Mouse (Mus musculus): Measurements from ENCODE around the gene Slfn14. TPM values are rescaled to one million over a fixed set of nuclear protein-coding genes. Genes with fewer than 3 reads are reported as not detected.

Gene Slfn14
- polyA plus RNA-seq, 1 experiment from 2014 or later, result not detected

GRCm38 (mm10) chr11:83302526-83303251 lies 16.2 kb upstream of the Slfn14 start, which contains the start of gene Pex12:
TSS of gene Pex12 (minus strand) at chr11:83302586.
- Histone ChIP-seq H3K4me1 (ENCODE audit: control insufficient read depth, insufficient read depth, low read depth, low read length) (peaks cover 35% of the 10 kb centered on the region), H3K9me3 (ENCODE audit: control insufficient read depth, low read length) (no peaks in the 10 kb centered on the region), H3K27ac (ENCODE audit: low read depth, low read length) (peak within 1 kb of the TSS; percentile 95), H3K9ac (ENCODE audit: low read depth, low read length) (peak within 1 kb of the TSS; percentile 86), H3K4me3 (ENCODE audit: low read length) (peak within 1 kb of the TSS; percentile 69), H3K4me2 (ENCODE audit: low read length) (peak within 1 kb of the TSS; percentile 80), H3K36me3 (ENCODE audit: control insufficient read depth, insufficient read depth, low read length) (no peaks in the 10 kb centered on the region), H3K27me3 (replicated peaks; ENCODE audit: control insufficient read depth, insufficient read depth, low read length) (no peaks in the 10 kb centered on the region)
- peak; percentile 83 for ATAC-seq
- under 1% methylated on average over 51 of the region's 51 CpGs for WGBS

GRCm38 (mm10) chr11:83302124-83302523 lies 15.6 kb upstream of the Slfn14 start:
- WGBS, result 10% methylated on average over 10 of the region's 10 CpGs

GRCm38 (mm10) chr11:83301431-83301831 lies 14.9 kb upstream of the Slfn14 start:
- Histone ChIP-seq H3K36me3 (ENCODE audit: control insufficient read depth, insufficient read depth, low read length) (0 out of 2 replicates have a peak, but pooled peaks cover 2% of the 10 kb centered on the region), H3K27ac (ENCODE audit: low read depth, low read length) (no peak overlapping the region), H3K4me3 (ENCODE audit: low read length) (no peak overlapping the region), H3K27me3 (replicated peaks; ENCODE audit: control insufficient read depth, insufficient read depth, low read length) (no peaks in the 10 kb centered on the region), H3K9me3 (ENCODE audit: control insufficient read depth, low read length) (no peaks in the 10 kb centered on the region), H3K9ac (ENCODE audit: low read depth, low read length) (no peak overlapping the region), H3K4me1 (ENCODE audit: control insufficient read depth, insufficient read depth, low read depth, low read length) (peaks cover 45% of the 10 kb centered on the region), H3K4me2 (ENCODE audit: low read length) (no peak overlapping the region)
- 61% methylated on average over 2 of the region's 2 CpGs for WGBS
- ATAC-seq, result no peak

More at GRCm38 (mm10) chr11:83302124-83302523, 15.6 kb upstream of the Slfn14 start:
- Histone ChIP-seq H3K27ac (ENCODE audit: low read depth, low read length) (peak overlapping the region; percentile 95), H3K27me3 (replicated peaks; ENCODE audit: control insufficient read depth, insufficient read depth, low read length) (no peaks in the 10 kb centered on the region), H3K36me3 (ENCODE audit: control insufficient read depth, insufficient read depth, low read length) (no peaks in the 10 kb centered on the region), H3K4me3 (ENCODE audit: low read length) (peak overlapping the region; percentile 69), H3K9me3 (ENCODE audit: control insufficient read depth, low read length) (no peaks in the 10 kb centered on the region), H3K4me1 (ENCODE audit: control insufficient read depth, insufficient read depth, low read depth, low read length) (peaks cover 40% of the 10 kb centered on the region), H3K9ac (ENCODE audit: low read depth, low read length) (peak overlapping the region; percentile 86), H3K4me2 (ENCODE audit: low read length) (peak overlapping the region; percentile 80)
- ATAC-seq, result no peak

DNA sequence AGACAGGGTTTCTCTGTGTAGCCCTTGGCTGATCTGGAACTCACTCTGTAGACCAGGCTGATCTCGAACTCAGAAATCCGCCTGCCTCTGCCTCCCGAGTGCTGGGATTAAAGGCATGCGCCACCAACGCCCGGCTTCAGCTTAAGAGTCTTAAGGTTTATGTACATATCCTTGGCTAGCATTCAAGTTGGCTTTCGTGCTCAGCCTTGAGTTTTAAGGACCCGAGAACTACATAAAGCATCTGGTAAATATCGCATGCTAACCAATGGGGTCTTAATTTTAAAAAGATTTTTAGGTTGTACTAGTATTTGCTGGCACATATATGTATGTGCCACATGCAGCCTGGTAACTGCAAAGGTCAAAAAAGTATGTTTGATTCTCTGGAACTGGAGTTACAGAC lies 13.2 kb upstream of the Slfn14 start:
- Histone ChIP-seq H3K4me2 (ENCODE audit: low read length) (no peak overlapping the region), H3K9ac (ENCODE audit: low read depth, low read length) (no peak overlapping the region), H3K4me3 (ENCODE audit: low read length) (no peak overlapping the region), H3K27ac (ENCODE audit: low read depth, low read length) (no peak overlapping the region), H3K4me1 (ENCODE audit: control insufficient read depth, insufficient read depth, low read depth, low read length) (peaks cover 41% of the 10 kb centered on the region), H3K9me3 (ENCODE audit: control insufficient read depth, low read length) (no peaks in the 10 kb centered on the region), H3K27me3 (replicated peaks; ENCODE audit: control insufficient read depth, insufficient read depth, low read length) (no peaks in the 10 kb centered on the region), H3K36me3 (ENCODE audit: control insufficient read depth, insufficient read depth, low read length) (0 out of 2 replicates have a peak, but pooled peaks cover 2% of the 10 kb centered on the region)
- 97% methylated on average over 9 of the region's 9 CpGs for WGBS
- no peak for ATAC-seq

- Histone ChIP-seq H3K27me3 (replicated peaks; ENCODE audit: control insufficient read depth, insufficient read depth, low read length) (no peaks in the 10 kb centered on the region), H3K27ac (ENCODE audit: low read depth, low read length) (peak within 1 kb of the TSS; percentile 86), H3K4me3 (ENCODE audit: low read length) (peak within 1 kb of the TSS; percentile 70), H3K4me1 (ENCODE audit: control insufficient read depth, insufficient read depth, low read depth, low read length) (peaks cover 37% of the 10 kb centered on the region), H3K36me3 (ENCODE audit: control insufficient read depth, insufficient read depth, low read length) (0 out of 2 replicates have a peak, but pooled peaks cover 2% of the 10 kb centered on the region), H3K9me3 (ENCODE audit: control insufficient read depth, low read length) (no peaks in the 10 kb centered on the region), H3K4me2 (ENCODE audit: low read length) (peak within 1 kb of the TSS; percentile 92), H3K9ac (ENCODE audit: low read depth, low read length) (peak within 1 kb of the TSS; percentile 89)
- ATAC-seq, result peak; percentile 94
- WGBS, result 2% methylated on average over 56 of the region's 56 CpGs
Observed at GRCm38 (mm10) chr11:83298225-83299195, 12.0 kb upstream of the Slfn14 start, which contains the start of gene Ap2b1. TSS of gene Ap2b1 (plus strand) at chr11:83299024.

DNA sequence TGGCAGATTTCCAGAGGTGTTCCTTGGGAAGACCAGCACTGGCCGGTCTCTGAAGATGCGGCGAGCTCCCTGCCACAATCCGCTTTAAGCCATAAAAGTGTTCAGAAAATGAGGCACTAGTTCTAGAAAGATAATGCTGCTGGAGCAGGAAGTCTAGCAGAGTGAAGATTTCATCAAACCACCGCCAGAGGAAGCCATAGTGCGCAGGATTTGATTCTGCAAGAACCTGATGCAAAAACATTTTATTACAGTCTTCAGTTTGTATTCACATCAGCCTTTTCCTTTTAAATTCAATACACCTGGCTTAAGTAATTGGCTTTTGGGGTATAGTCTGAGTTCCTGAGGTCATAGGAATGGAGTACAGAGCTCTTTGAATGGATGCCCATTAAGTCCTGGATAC lies 11.3 kb upstream of the Slfn14 start:
- WGBS, result 78% methylated on average over 6 of the region's 6 CpGs
- no peak for ATAC-seq
- 0 out of 2 replicates have a peak, but pooled peaks cover 2% of the 10 kb centered on the region for H3K36me3 ChIP-seq (ENCODE audit: control insufficient read depth, insufficient read depth, low read length)
- peaks cover 44% of the 10 kb centered on the region for H3K4me1 ChIP-seq (ENCODE audit: control insufficient read depth, insufficient read depth, low read depth, low read length)
- peak overlapping the region; percentile 92 for H3K4me2 ChIP-seq (ENCODE audit: low read length)
- H3K9me3 ChIP-seq (ENCODE audit: control insufficient read depth, low read length), result no peaks in the 10 kb centered on the region
- H3K27ac ChIP-seq (ENCODE audit: low read depth, low read length), result no peak overlapping the region
- H3K27me3 ChIP-seq (replicated peaks; ENCODE audit: control insufficient read depth, insufficient read depth, low read length), result no peaks in the 10 kb centered on the region
- H3K9ac ChIP-seq (ENCODE audit: low read depth, low read length), result peak overlapping the region; percentile 89
- H3K4me3 ChIP-seq (ENCODE audit: low read length), result peak overlapping the region; percentile 70

- Histone ChIP-seq H3K4me2 (ENCODE audit: low read length) (no peak overlapping the region), H3K4me3 (ENCODE audit: low read length) (no peak overlapping the region), H3K36me3 (ENCODE audit: control insufficient read depth, insufficient read depth, low read length) (0 out of 2 replicates have a peak, but pooled peaks cover 2% of the 10 kb centered on the region), H3K27ac (ENCODE audit: low read depth, low read length) (no peak overlapping the region), H3K27me3 (replicated peaks; ENCODE audit: control insufficient read depth, insufficient read depth, low read length) (no peaks in the 10 kb centered on the region), H3K9ac (ENCODE audit: low read depth, low read length) (no peak overlapping the region), H3K4me1 (ENCODE audit: control insufficient read depth, insufficient read depth, low read depth, low read length) (peaks cover 44% of the 10 kb centered on the region), H3K9me3 (ENCODE audit: control insufficient read depth, low read length) (no peaks in the 10 kb centered on the region)
- no peak for ATAC-seq
- 87% methylated on average over 2 of the region's 2 CpGs for WGBS
Observed at GRCm38 (mm10) chr11:83294133-83294532, 7.6 kb upstream of the Slfn14 start.

DNA sequence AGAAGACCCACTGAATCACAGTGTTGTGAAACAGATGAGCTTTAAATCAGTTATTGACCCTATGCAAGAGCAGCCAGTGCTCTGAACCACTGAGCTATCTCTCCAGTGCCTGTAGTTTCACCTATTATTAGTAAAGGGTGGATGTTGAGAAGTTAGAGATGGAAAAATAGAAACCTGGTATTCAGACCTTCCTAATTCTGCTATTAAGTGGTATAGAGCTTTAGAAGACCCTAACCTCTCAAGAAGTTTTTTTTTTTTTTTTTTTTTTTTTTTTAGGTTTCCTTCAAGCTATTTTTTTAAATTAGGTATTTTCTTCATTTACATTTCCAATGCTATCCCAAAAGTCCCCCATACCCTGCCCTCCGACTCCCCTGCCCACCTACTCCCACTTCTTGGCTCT lies 6.7 kb upstream of the Slfn14 start:
- Histone ChIP-seq H3K9me3 (ENCODE audit: control insufficient read depth, low read length) (no peaks in the 10 kb centered on the region), H3K27me3 (replicated peaks; ENCODE audit: control insufficient read depth, insufficient read depth, low read length) (no peaks in the 10 kb centered on the region), H3K4me2 (ENCODE audit: low read length) (peak overlapping the region; percentile 95), H3K9ac (ENCODE audit: low read depth, low read length) (no peak overlapping the region), H3K4me3 (ENCODE audit: low read length) (peak overlapping the region; percentile 60), H3K4me1 (ENCODE audit: control insufficient read depth, insufficient read depth, low read depth, low read length) (peaks cover 42% of the 10 kb centered on the region), H3K27ac (ENCODE audit: low read depth, low read length) (no peak overlapping the region), H3K36me3 (ENCODE audit: control insufficient read depth, insufficient read depth, low read length) (0 out of 2 replicates have a peak, but pooled peaks cover 2% of the 10 kb centered on the region)
- ATAC-seq, result no peak
- WGBS, result 85% methylated on average over 1 of the region's 1 CpGs
